Mouse (Mus musculus): Measurements from ENCODE around the gene Olfr829. TPM values are rescaled to one million over a fixed set of nuclear protein-coding genes. Genes with fewer than 3 reads are reported as not detected.

Gene Olfr829
- not detected for polyA plus RNA-seq (2017; shearing (Covaris generic))

DNA sequence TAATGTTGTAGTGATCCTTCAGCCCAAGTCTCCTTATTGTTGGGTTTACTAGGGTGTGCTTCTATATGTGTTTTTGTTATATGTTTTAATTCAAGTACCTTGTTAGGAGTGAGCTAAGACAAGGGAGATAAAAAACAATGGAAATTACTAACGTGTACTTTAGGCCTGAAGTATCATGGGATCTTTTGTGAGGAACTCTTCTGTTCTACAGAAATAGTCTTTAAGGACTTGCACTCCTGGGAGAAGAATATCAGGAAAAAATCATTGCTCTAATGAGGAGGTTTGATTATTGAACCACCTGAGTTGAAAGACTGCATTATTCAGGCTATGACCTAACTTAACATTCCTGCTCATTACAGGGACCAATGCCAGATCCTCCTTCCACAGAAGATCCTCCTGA lies at the start of gene Olfr829:
Gene Olfr829 (plus strand): TSS at position 301 of the 400 bp plus-strand sequence.

DNA sequence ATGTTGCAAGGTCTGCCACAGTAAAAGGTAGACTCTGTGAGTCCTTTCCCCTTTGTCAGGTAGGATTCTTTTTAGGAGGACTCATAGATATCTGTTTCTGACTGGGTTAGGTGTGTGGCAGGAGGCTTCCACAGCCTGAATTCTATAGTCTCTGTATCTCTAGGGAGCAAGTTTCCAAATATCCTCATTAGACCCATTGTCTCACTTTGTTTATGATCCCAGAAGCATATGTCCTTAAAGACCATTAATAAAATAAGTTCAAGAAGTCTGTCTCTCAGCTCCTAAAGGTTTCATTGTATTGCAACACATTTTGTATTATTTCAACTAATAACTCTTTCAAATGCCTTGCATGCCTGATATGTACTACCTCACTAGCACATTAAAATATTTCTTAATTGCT lies 35.3 kb upstream of the Olfr829 start, which contains the start of gene Olfr828:
Gene Olfr828 (minus strand): TSS at position 101 of the 400 bp plus-strand sequence.

DNA sequence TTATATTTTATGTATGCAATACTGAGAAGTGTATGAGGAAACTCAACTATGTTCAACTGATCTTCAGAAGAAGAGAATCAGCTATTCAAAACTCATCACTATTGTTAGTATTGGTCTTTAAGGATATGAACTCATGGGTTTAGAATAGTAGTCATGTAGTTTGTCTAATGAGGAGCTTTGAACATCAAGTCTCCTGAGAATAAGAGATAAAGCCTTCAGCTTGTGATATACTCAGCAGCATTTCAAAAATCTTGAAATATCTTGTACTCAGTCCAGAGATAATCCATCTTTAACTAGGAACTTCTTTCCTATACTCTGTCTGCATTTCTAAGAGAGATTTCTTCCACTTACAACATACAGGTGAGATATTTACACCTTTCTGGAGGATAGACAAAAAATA lies 19.7 kb downstream of the Olfr829 start, which contains the start of gene Olfr830:
Gene Olfr830 (plus strand): TSS at position 301 of the 400 bp plus-strand sequence.

Other genes with a start within 250 kb of the Olfr829 start
- 0.32 TPM for gene Muc16, start 180.4 kb upstream of the Olfr829 start, polyA plus RNA-seq (2017; shearing (Covaris generic))
- gene Olfr24, start 90.9 kb upstream of the Olfr829 start, polyA plus RNA-seq (2017; shearing (Covaris generic)): not detected
- gene Olfr828, start 35.4 kb upstream of the Olfr829 start, polyA plus RNA-seq (2017; shearing (Covaris generic)): not detected
- gene Olfr830, start 19.8 kb downstream of the Olfr829 start, polyA plus RNA-seq (2017; shearing (Covaris generic)): not detected
- gene Olfr832, start 82.2 kb downstream of the Olfr829 start, polyA plus RNA-seq (2017; shearing (Covaris generic)): not detected
- gene Olfr834, start 133.1 kb downstream of the Olfr829 start, polyA plus RNA-seq (2017; shearing (Covaris generic)): not detected
- not detected for gene Olfr835, start 177.8 kb downstream of the Olfr829 start, polyA plus RNA-seq (2017; shearing (Covaris generic))

Data from activated CD4-positive, CD25-positive, alpha-beta regulatory T cell, adult 9 weeks (primary cell).